Mouse (Mus musculus) midbrain, embryonic 15.5 days (tissue): ENCODE measurements around the gene Scel. TPM values are rescaled to one million over a fixed set of nuclear protein-coding genes. Genes with fewer than 3 reads are reported as not detected.

Experiments
- microRNA-seq: library from miRNA; unstranded; fragments of <30 nt; microRNA quantifications from one replicate; pipeline ENCODE4, GENCODE M21; 2016
- polyA plus RNA-seq: library from polyadenylated mRNA; unstranded; fragments of >200 nt; fragmentation: Nextera tagmentation; extraction: Ambion mirVana; gene quantifications from 2 replicates; pipeline ENCODE4 v1.2.1, GENCODE M21; 2015

The Scel gene
- polyA plus RNA-seq, 1 experiment from 2014 or later, result 0.19 TPM

Small RNAs within 50 kb of the gene (microRNA-seq; reads per million reads assigned to microRNA genes)
- 0.55 reads per million for gene Gm22877

Other genes starting within 250 kb of the Scel start
- gene Mycbp2, start 166.5 kb upstream of the Scel start, polyA plus RNA-seq, result 60.6 and 65.8 TPM in 2 replicates
- 21.7 TPM in 2 replicates for gene Slain1, start 136.9 kb downstream of the Scel start, polyA plus RNA-seq